Mouse (Mus musculus) ES-Bruce4 (cell line): Measurements from ENCODE around the gene Prkd2.

ENCODE experiments used
- CTCF ChIP-seq: IDR thresholded peaks from one replicate; pipeline ENCODE4 v1.8.1; 2011; ENCODE audit warnings: low read depth, low read length
- EP300 ChIP-seq: IDR thresholded peaks from 2 replicates; pipeline ENCODE4 v1.6.1; 2011; ENCODE audit warnings: low read depth, low read length; ENCODE audit not compliant: insufficient read depth
- POLR2A ChIP-seq: IDR thresholded peaks from one replicate; pipeline ENCODE4 v1.8.1; 2011; ENCODE audit warnings: low read length; ENCODE audit not compliant: insufficient read depth

GRCm38 (mm10) chr7:16842645-16843063 is at the start of gene Prkd2:
- no peak for TF ChIP-seq CTCF
- peak; percentile 28 for TF ChIP-seq POLR2A
- TF ChIP-seq EP300: no peak
